Mouse (Mus musculus) brain, embryonic 14.5 days (tissue): ENCODE measurements around the gene G6pdx. TPM values are rescaled to one million over a fixed set of nuclear protein-coding genes. Genes with fewer than 3 reads are reported as not detected.

Source experiments
- DNase-seq: peaks from one replicate; pipeline ENCODE4 v3.0.0-alpha.2; 2011; ENCODE audit warnings: low read depth
- CTCF ChIP-seq: fragments of 200-500 bp; IDR thresholded peaks from 2 replicates; pipeline ENCODE4 v1.5.1; 2012; ENCODE audit warnings: inconsistent platforms, mild to moderate bottlenecking, moderate library complexity, borderline replicate concordance; ENCODE audit not compliant: insufficient read depth, insufficient read length; ENCODE audit errors: extremely low read depth
- POLR2A ChIP-seq: fragments of 200-500 bp; IDR thresholded peaks from 2 replicates; pipeline ENCODE4 v1.6.1; 2012; ENCODE audit warnings: mild to moderate bottlenecking, inconsistent platforms, borderline replicate concordance; ENCODE audit not compliant: poor library complexity, insufficient read depth, insufficient read length, severe bottlenecking; ENCODE audit errors: extremely low read depth
- polyA plus RNA-seq: library from polyadenylated mRNA; depleted of rRNA; stranded (reverse); fragments of >200 nt; gene quantifications from 2 replicates; pipeline ENCODE4 v1.2.3, GENCODE M21; 2012; rRNA removed

Gene G6pdx
- polyA plus RNA-seq: 50.5 and 53.4 TPM in 2 replicates

GRCm38 (mm10) chrX:74428826-74429276 is at the start of gene G6pdx:
TSS of gene G6pdx (minus strand) at chrX:74429194.
- TF ChIP-seq POLR2A (peak; percentile 37; the same call in 1 of the 2 replicates), CTCF (no peak)
- peak; percentile 95 for DNase-seq

- TF ChIP-seq CTCF (peak; percentile 7; the same call in 1 of the 2 replicates), POLR2A (no peak)
- DNase-seq: peak; percentile 71
Observed at GRCm38 (mm10) chrX:74452773-74453172, 23.8 kb upstream of the G6pdx start.

DNA sequence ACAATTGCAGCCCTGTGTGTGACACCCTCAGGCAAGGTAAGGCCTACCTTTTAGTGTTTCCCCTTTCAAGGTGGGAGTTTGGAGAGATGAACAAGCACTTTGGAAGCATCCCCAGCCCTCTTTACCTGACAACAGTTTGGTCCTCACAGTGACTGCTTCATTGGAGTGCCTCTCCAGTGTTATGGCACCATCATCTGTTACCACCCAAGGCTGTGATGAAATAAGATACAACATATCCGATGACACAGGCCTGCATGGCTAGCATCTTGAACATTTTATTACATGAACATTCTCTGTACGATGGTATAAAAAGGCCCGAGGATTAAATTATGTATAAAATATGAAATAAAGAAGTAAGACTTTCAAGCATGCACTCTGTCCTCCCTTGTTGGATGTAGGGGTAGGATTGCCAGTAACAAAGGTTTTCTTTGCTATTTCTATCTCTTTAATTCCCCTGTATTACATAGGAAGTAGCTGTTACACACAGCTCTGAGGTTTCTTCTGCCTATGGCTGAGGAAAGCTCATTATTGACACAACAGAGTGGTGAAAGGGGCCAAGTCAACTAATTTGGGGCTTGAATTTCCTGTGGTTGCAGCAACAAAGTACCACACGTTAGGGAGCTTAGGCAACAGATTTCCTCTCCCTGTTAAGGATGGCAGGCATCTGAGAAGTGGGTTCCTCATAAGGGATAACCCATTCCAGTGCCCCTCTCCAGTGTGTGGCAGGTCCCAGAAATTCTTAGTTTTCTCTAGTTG is 22.3 kb upstream of the G6pdx start:
- TF ChIP-seq CTCF: no peak
- no peak for TF ChIP-seq POLR2A

DNA sequence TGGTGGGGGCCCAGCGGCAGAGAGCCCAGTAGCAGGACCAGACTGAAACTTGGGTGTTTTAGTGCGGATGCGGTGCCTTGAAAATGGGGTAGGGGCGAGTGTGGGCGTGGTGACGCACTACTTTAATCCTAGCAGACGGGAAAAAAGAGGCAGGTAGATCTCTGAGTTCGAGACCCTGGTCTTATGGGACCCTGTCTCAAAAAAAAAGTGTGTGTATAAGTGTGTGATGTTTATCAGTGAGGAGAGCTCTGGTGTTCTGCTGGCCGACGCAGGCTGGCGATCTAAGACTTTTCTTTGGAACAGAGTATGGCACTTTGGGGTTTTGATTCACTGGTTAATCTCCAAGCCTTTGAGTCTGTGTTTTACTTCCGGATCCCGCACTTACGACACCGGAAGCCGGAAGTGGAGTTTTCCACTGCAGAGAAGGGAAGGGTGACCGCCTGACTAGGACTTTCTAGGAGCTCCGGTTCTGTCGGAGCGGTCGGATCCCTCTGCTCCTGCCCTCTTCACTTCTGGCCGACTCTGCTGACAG is 362 bp upstream of the G6pdx start:
- TF ChIP-seq POLR2A (0 out of 2 replicates have a peak, but pooled peaks have one; percentile 18), CTCF (no peak)
- peak; percentile 92 for DNase-seq

More for the DNA sequence above, 22.3 kb upstream of the G6pdx start:
- DNase-seq: no peak

DNA sequence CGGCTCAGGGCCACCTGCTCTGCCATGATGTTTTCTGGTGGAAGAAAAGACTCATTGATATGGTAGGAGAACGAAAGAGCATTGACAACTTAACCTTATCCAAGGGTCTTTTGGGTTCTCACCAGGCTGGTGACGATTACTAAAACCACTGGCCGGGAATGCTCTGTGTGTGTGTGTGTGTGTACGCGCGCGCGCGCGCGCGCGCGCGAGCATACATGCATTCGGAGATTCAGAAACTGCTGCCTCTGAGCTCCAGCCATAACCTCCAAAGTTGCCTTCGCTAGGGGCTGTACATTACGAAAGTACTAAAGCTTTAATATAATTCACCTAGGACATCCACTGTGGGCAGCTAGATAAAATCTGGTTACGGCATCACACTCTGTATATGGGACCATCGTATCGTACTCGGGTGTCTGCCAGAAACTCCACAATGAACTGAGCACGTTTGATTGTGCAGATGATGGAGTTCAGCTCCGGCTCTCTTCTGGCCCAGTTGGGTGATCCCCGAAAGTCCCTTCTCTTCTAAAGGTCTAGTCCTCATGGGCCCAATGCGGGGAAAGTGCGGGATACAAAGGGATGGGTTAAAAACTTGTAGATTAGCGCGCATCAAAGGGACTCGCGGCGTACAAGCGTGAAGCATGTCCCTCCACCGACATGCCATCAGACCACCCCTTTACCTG is 708 bp downstream of the G6pdx start:
- DNase-seq: peak; percentile 32
- TF ChIP-seq POLR2A: no peak
- no peak for TF ChIP-seq CTCF

DNA sequence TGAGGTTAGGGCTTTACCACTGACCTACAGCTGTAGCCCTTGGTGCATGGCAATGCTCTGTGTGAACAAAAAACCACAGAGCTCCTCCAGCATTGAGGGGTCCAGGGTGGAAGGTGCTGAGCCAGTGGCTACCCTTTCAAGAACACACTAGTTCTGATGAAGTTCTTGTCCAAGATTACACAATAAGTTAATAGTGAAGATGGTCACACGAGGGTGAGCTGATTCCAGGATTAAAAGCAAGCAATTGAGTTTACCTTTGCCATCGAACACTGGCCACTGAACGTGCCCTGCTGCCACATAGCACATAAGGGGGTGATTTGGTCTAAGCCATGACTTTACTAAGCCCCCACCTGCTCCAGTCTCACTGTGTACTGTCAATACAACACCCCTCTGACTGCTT is 1.9 kb downstream of the G6pdx start:
- no peak for DNase-seq
- no peak for TF ChIP-seq CTCF

GRCm38 (mm10) chrX:74426256-74426655 is 2.7 kb downstream of the G6pdx start:
- DNase-seq: no peak
- TF ChIP-seq CTCF: no peak
- no peak for TF ChIP-seq POLR2A

- DNase-seq: no peak
- TF ChIP-seq POLR2A (no peak), CTCF (no peak)
Observed at GRCm38 (mm10) chrX:74425195-74425594, 3.8 kb downstream of the G6pdx start.

DNA sequence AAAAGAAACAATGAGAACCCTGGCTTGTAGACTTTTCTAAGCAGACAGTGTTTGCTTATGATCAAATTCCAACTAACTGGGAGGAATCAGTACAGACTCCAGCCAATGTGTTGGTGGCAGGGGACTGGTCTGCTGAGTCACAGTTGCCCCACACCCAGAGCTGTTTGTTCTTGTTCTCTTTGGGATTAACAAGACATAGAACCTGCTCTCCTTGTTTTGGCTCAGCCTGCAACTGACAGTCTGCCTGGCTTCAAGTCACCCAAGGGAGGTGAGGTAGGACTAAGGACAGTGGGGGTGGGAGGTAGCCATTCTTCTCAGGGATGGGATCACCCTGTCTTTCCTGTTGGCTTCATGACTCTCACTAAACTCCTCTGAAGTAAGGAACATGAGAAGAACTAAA is 4.6 kb downstream of the G6pdx start:
- TF ChIP-seq POLR2A (no peak), CTCF (no peak)

GRCm38 (mm10) chrX:74413377-74413776 is 15.6 kb downstream of the G6pdx start:
- DNase-seq: peak; percentile 88
- no peak for TF ChIP-seq POLR2A
- TF ChIP-seq CTCF: peak; percentile 90

More for the DNA sequence above, 4.6 kb downstream of the G6pdx start:
- DNase-seq: no peak

- peak; percentile 37 for DNase-seq
- no peak for TF ChIP-seq POLR2A
- TF ChIP-seq CTCF: no peak
Observed at GRCm38 (mm10) chrX:74408340-74408739, 20.7 kb downstream of the G6pdx start.

DNA sequence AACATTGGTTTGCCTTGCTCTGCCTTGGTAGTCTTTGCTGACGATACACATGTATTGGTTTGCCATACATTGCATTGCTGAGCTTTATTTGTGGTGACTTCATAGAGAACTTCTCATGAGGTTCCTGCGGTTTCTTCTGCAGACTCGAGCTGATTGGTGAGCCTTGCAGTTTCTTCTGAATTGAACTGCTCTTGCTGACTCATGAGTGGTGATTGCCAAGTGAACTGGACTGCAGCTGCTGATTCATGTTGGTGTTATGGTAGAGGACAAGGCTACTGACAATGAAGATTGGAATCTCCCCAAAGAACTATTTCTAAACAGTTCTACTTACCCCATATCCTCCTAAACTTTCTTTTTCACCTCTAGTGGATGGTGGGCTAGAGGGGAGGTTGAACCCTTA is 28.9 kb downstream of the G6pdx start:
- TF ChIP-seq CTCF (no peak), POLR2A (no peak)
- DNase-seq: no peak
